Mouse (Mus musculus): ENCODE measurements around the gene Gm13057. TPM values are rescaled to one million over a fixed set of nuclear protein-coding genes. Genes with fewer than 3 reads are reported as not detected.
"Not testable (repeated sequence)": the region's sequence is repeated elsewhere in the genome, so short reads cannot be mapped to it uniquely, and the experiment has no call there.

Gm13057 gene
- not detected for polyA plus RNA-seq (2021)

DNA sequence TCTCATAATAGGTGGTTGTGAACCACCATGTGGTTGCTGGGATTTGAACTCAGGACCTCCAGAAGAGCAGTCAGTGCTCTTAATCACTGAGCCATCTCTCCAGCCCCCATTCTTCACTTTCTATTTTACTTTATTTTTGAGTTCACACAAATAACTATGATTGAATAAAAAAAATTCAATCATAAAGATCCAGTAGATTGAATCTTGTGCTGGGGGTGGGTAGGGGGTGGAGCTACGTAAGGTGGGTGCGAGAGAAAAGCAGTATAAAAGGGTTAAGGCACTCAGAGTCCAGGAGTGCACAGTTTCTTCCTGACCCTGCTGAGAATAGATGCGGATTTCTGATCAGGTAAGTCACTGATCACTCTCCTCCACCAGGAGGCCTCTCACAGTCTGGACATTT, at the start of gene Gm13057, which contains the start of gene BC080695:
Gm13057 (plus strand) TSS at position 310 of the 400 bp plus-strand sequence.
BC080695 (plus strand) TSS at position 301 of the 400 bp plus-strand sequence.
- H3K27me3 ChIP-seq; POLR2A ChIA-PET; in situ Hi-C loops (cut with MboI; ENCODE audit: low pct_unique_long_range_greater_than_20kb); CTCF ChIA-PET; ATAC-seq; DNase-seq (ENCODE audit: low read depth, low spot score): not testable (repeated sequence)

DNA sequence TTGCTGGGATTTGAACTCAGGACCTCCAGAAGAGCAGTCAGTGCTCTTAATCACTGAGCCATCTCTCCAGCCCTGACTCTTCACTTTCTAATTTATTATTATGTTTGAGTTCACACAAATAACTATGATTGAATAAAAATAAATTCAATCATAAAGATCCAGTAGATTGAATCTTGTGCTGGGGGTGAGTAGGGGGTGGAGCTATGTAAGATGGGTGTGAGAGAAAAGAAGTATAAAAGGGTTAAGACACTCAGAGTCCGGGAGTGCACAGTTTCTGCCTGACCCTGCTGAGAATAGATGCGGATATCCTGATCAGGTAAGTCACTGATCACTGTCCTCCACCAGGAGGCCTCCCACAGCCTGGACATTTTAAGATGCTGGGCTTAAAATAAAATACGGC, 40.5 kb upstream of the Gm13057 start, which contains the start of gene Gm13043:
Gm13043 (plus strand) TSS at position 301 of the 400 bp plus-strand sequence.
- ChIA-PET CTCF (no interaction called here), POLR2A (no interaction called here)
- in situ Hi-C loops (cut with MboI; ENCODE audit: low pct_unique_long_range_greater_than_20kb), result no loop called here
- ATAC-seq (no peak), DNase-seq (ENCODE audit: low read depth, low spot score) (no peak)
- no peaks in the 10 kb centered on the region for H3K27me3 ChIP-seq
- no peak for TF ChIP-seq CTCF (IDR thresholded peaks at IDR 0.05)

DNA sequence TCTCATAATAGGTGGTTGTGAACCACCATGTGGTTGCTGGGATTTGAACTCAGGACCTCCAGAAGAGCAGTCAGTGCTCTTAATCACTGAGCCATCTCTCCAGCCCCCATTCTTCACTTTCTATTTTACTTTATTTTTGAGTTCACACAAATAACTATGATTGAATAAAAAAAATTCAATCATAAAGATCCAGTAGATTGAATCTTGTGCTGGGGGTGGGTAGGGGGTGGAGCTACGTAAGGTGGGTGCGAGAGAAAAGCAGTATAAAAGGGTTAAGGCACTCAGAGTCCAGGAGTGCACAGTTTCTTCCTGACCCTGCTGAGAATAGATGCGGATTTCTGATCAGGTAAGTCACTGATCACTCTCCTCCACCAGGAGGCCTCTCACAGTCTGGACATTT, 15.9 kb upstream of the Gm13057 start, which contains the start of gene Gm13040:
Gm13040 (plus strand) TSS at position 301 of the 400 bp plus-strand sequence.
- H3K27me3 ChIP-seq; ATAC-seq; in situ Hi-C loops (cut with MboI; ENCODE audit: low pct_unique_long_range_greater_than_20kb); CTCF ChIA-PET; DNase-seq (ENCODE audit: low read depth, low spot score); POLR2A ChIA-PET: not testable (repeated sequence)

Other genes starting within 250 kb of the Gm13057 start
- not detected for gene Lrrc38, start 202.0 kb upstream of the Gm13057 start, polyA plus RNA-seq (2021)
- not detected for gene Pramel1, start 157.3 kb upstream of the Gm13057 start, polyA plus RNA-seq (2021)
- gene Pramef8, start 139.3 kb upstream of the Gm13057 start, polyA plus RNA-seq (2021), result 17.4 TPM
- not detected for gene Oog4, start 101.4 kb upstream of the Gm13057 start, polyA plus RNA-seq (2021)
- gene Gm13043, start 40.4 kb upstream of the Gm13057 start, polyA plus RNA-seq (2021), result not detected
- gene Gm13040, start 15.8 kb upstream of the Gm13057 start, polyA plus RNA-seq (2021), result not detected
- not detected for gene BC080695, start within 50 bp of the Gm13057 start, polyA plus RNA-seq (2021)
- not detected for gene Gm13083, start 63.3 kb downstream of the Gm13057 start, polyA plus RNA-seq (2021)
- gene Gm13088, start 105.5 kb downstream of the Gm13057 start, polyA plus RNA-seq (2021), result not detected
- not detected for gene Gm13089, start 151.0 kb downstream of the Gm13057 start, polyA plus RNA-seq (2021)
- not detected for gene Gm13078, start 167.7 kb downstream of the Gm13057 start, polyA plus RNA-seq (2021)
- gene Gm13023, start 237.6 kb downstream of the Gm13057 start, polyA plus RNA-seq (2021), result not detected